Mouse (Mus musculus): ENCODE data around the gene Uhmk1. TPM values are rescaled to one million over a fixed set of nuclear protein-coding genes. Genes with fewer than 3 reads are reported as not detected.

The Uhmk1 gene
- 12.1 and 25.8 TPM in 2 replicates for polyA plus RNA-seq (2021; fragmentation: Nextera tagmentation)
- long read RNA-seq, experiment 1, partial matches to known transcripts: 1 of 88 reads
- long read RNA-seq, experiment 1, other reads (novel, unspliced or antisense): 87 of 88 reads
- long read RNA-seq, experiment 2, full-length matches to known transcripts: 1 of 60 reads
- long read RNA-seq, experiment 2, partial matches to known transcripts: 0 of 60 reads
- long read RNA-seq, experiment 2, other reads (novel, unspliced or antisense): 59 of 60 reads

DNA sequence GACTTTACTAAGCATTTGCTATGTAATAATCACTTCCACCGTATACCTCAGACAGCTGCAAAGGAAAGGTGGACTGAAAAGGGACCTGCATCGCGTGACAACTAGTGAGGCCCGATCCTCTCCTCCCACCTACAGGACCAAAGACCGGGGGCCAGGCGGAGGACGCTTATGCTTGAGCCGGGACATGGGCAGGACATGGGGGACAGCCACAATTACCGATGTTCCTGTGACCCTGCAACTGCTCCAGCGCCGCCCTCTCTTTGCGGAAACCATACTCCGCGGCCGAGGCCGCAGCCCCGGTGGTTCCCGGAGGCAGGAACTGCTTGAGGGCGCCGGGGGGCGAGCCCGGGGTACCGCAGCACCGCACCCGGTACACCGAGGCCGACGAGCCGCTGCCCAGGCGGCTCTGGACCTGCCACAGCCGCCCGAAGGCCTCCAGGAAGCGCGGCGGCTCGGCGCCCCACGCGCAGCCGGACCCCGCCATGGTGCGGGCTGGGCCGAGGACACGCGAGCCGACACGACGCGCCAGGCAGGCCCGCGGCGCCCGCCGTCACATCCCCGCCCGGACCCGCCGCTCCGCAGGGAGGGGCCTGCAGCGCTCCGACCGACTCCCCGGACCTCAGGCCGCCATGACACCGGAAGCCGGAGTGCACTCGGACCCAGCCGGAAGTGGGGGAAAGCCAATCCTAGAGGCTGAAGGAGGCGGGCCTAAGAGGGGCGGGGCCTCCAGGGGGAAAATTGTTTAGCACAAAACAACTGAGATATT lies at the start of gene Uhmk1:
Gene Uhmk1, minus strand, starts transcription at position 641 of the 766 bp plus-strand sequence.

DNA sequence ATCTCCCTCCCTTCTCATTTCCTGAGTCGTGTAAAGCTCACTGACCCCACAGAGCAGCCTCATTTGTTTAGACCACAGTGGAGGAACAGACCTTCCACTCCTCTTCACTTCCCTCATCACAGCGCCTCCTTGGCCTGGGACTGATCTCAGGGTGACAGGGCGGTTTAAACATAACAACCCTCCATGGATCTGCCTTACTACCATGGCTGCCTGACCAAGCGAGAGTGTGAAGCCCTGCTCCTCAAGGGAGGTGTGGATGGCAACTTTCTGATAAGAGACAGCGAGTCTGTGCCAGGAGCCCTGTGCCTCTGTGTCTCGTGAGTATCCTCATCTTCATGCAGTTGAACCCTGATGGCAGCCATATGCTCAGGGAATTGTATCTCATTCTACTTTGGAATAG lies 17.5 kb upstream of the Uhmk1 start, which contains the start of gene Sh2d1b2:
Gene Sh2d1b2, plus strand, starts transcription at position 62 of the 400 bp plus-strand sequence.

DNA sequence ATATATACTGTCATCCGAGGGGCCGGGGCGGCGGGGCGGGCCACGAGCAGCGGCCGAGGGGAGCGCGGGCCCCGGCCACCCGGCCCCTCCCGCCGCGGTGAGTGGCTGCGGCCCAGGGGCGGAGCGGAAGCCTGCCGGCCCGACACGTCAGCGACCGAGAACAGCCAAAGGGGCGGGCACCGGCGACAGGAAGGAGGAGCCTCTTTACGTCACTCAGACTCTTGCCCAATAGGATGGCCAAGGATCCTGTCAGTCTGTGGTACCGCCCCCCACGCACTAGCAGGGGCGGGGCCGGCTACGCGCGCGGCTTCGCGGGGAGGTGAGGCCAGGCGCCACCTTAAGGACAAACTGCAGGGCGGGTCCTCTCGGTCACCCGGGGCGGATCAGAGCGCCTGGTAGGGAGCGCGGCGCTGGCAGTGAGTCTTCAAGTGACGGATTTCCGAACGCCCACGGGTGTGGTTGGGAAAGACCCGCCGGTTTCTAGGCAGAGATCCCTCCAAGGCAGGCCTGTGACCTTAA lies 40.3 kb downstream of the Uhmk1 start, which contains the start of gene Uap1:
Gene Uap1, minus strand, starts transcription at position 144 of the 519 bp plus-strand sequence.

Other genes with a start within 250 kb of the Uhmk1 start
- 9.7 and 13.9 TPM in 2 replicates for gene Hsd17b7, start 246.2 kb downstream of the Uhmk1 start, polyA plus RNA-seq (2021; fragmentation: Nextera tagmentation)
- gene Ddr2, start 104.6 kb downstream of the Uhmk1 start, polyA plus RNA-seq (2021; fragmentation: Nextera tagmentation): 3.3 and 8.9 TPM in 2 replicates
- gene Uap1, start 40.4 kb downstream of the Uhmk1 start, polyA plus RNA-seq (2021; fragmentation: Nextera tagmentation): 23.8 and 53.3 TPM in 2 replicates
- not detected in 2 replicates for gene Sh2d1b2, start 17.4 kb upstream of the Uhmk1 start, polyA plus RNA-seq (2021; fragmentation: Nextera tagmentation)
- not detected in 2 replicates for gene Sh2d1b1, start 61.9 kb upstream of the Uhmk1 start, polyA plus RNA-seq (2021; fragmentation: Nextera tagmentation)
- 0.43 and 0.56 TPM in 2 replicates for gene Gm7694, start 90.9 kb upstream of the Uhmk1 start, polyA plus RNA-seq (2021; fragmentation: Nextera tagmentation)
- gene Spata46, start 93.4 kb upstream of the Uhmk1 start, polyA plus RNA-seq (2021; fragmentation: Nextera tagmentation): not detected in 2 replicates

All from left cerebral cortex, adult 6 months (tissue).